Mouse (Mus musculus): Measurements from ENCODE around the gene Zmiz1.

DNA sequence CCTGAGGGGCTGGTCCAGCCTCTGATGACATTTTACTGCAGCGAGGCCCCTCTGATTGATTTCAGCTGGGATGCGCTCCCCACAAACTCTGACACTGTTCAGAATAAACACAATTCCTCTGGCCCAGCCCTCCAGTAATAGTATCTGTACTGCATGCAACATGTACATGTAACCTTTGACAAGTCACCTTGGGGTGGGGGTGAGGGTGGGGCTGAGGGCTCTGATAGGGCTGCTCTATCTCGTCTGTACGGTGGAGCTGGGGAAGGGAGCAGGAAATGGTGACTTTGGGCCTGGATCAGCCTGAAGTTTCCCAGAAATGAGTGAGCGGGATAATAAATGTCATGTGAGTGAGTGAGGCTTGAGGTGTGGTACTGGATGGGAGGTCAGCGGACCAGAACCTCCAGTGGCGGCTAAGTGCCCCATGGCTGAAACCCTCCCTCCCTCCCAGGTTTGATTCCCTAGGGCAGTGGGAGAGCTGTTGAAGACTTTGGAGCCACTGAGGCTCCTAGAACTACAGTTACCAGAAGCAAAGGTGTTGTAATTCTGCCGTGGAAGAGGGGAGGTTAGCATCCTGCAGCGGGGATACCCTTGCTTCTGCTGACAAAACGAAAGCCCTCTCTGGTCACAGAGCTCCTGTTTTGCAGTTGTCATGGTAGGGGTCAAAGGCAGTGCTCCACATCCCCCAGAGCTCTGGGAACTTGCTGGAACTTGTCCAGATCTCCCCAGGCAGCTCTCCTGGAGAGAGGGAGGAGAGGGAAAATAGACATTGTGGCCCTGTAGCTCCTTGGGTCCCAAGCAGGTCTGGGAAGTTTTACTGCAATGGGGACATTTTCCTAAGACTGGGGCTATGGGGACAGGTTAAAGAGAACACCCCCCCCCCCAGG, 153.1 kb downstream of the Zmiz1 start:
- TF ChIP-seq CTCF (IDR thresholded peaks at IDR 0.05; ENCODE audit: insufficient read depth, low read length): no peak
- no peak for TF ChIP-seq POLR2A (IDR thresholded peaks at IDR 0.05; ENCODE audit: borderline replicate concordance, extremely low read depth, low read depth, low read length)
